Mouse (Mus musculus) cerebellum, adult 8-10 months (tissue): Measurements from ENCODE around the gene C1ql3.

Experiments used
- DNase-seq: peaks from one replicate; pipeline ENCODE4 v3.0.0; 2022

C1ql3 gene

GRCm38 (mm10) chr2:13011472-13011871 is at the start of gene C1ql3:
TSS of gene C1ql3 (minus strand) at chr2:13011806.
- no peak for DNase-seq

GRCm38 (mm10) chr2:13060426-13061170 is 49.0 kb upstream of the C1ql3 start:
- DNase-seq = no peak

- DNase-seq = no peak
Observed at GRCm38 (mm10) chr2:13048649-13049048, 37.0 kb upstream of the C1ql3 start.

- DNase-seq = no peak
Observed at GRCm38 (mm10) chr2:13044555-13044954, 32.9 kb upstream of the C1ql3 start.

GRCm38 (mm10) chr2:13039785-13040184 is 28.2 kb upstream of the C1ql3 start:
- DNase-seq = no peak

- no peak for DNase-seq
Observed at GRCm38 (mm10) chr2:13038772-13039171, 27.2 kb upstream of the C1ql3 start.

- DNase-seq = no peak
Observed at GRCm38 (mm10) chr2:13018861-13019260, 7.3 kb upstream of the C1ql3 start.

GRCm38 (mm10) chr2:13018382-13018781 is 6.8 kb upstream of the C1ql3 start:
- no peak for DNase-seq

GRCm38 (mm10) chr2:13011973-13012372 is 367 bp upstream of the C1ql3 start:
- DNase-seq = no peak

GRCm38 (mm10) chr2:13010460-13011341 is 905 bp downstream of the C1ql3 start:
- DNase-seq = no peak

GRCm38 (mm10) chr2:13010030-13010459 is 1.6 kb downstream of the C1ql3 start:
- no peak for DNase-seq

GRCm38 (mm10) chr2:13009261-13009972 is 2.2 kb downstream of the C1ql3 start:
- DNase-seq = no peak

- no peak for DNase-seq
Observed at GRCm38 (mm10) chr2:13008433-13008832, 3.2 kb downstream of the C1ql3 start.

GRCm38 (mm10) chr2:13000026-13000425 is 11.6 kb downstream of the C1ql3 start:
- no peak for DNase-seq

- DNase-seq = no peak
Observed at GRCm38 (mm10) chr2:12984901-12985732, 26.5 kb downstream of the C1ql3 start.

- no peak for DNase-seq
Observed at GRCm38 (mm10) chr2:12978771-12979170, 32.8 kb downstream of the C1ql3 start.

GRCm38 (mm10) chr2:12977367-12977766 is 34.2 kb downstream of the C1ql3 start:
- no peak for DNase-seq

GRCm38 (mm10) chr2:12973752-12974151 is 37.9 kb downstream of the C1ql3 start:
- DNase-seq = no peak

- no peak for DNase-seq
Observed at GRCm38 (mm10) chr2:12970049-12970724, 41.4 kb downstream of the C1ql3 start.

- DNase-seq = no peak
Observed at GRCm38 (mm10) chr2:12956703-12957424, 54.7 kb downstream of the C1ql3 start.
